Mouse (Mus musculus): ENCODE data around the gene Ptges3l. TPM values are rescaled to one million over a fixed set of nuclear protein-coding genes. Genes with fewer than 3 reads are reported as not detected.
"Not testable (repeated sequence)": the region's sequence is repeated elsewhere in the genome, so short reads cannot be mapped to it uniquely, and the experiment has no call there.

Gene Ptges3l
- polyA plus RNA-seq, 1 experiment from 2014 or later, result 83.6 TPM

GRCm38 (mm10) chr11:101449596-101449995 is 24.5 kb upstream of the Ptges3l start:
- ATAC-seq (replicated peaks; ENCODE audit: extremely low read depth, insufficient read depth, low FRiP score); H3K4me2 ChIP-seq (ENCODE audit: low read depth, low read length): not testable (repeated sequence)
- WGBS, result 81% methylated on average over 4 of the region's 4 CpGs

DNA sequence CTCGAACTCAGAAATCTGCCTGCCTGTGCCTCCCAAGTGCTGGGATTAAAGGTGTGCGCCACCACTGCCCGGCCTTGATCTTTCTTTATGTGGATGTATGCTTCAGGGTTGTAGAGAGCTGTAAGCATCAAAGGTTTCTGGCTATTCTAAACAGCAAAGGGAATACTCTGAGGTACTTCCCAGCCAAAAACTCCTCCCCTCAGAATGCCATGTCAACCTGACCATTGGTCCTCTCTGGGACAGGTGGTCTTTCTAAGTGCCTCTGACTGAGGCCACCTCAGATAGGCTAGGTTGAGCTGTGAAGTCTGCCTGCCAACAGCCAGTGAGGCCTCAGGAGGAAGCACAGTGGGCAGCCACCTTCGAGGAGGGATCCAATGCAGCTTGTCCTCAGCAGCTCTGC is 23.8 kb upstream of the Ptges3l start:
- 69% methylated on average over 4 of the region's 4 CpGs for WGBS
- no peak; the same call in 1 of the 2 replicates for ATAC-seq (replicated peaks; ENCODE audit: extremely low read depth, insufficient read depth, low FRiP score)

More at GRCm38 (mm10) chr11:101449596-101449995, 24.5 kb upstream of the Ptges3l start:
- H3K9me3 ChIP-seq (replicated peaks; ENCODE audit: control insufficient read depth, low read length); H3K9ac ChIP-seq (ENCODE audit: low read length); H3K27me3 ChIP-seq (ENCODE audit: control insufficient read depth, insufficient read depth, low read length); H3K4me1 ChIP-seq (ENCODE audit: control insufficient read depth, insufficient read depth, low read length); H3K36me3 ChIP-seq (ENCODE audit: control insufficient read depth, insufficient read depth); H3K27ac ChIP-seq (ENCODE audit: low read length); H3K4me3 ChIP-seq (ENCODE audit: low read length): not testable (repeated sequence)

GRCm38 (mm10) chr11:101448274-101448746 is 23.2 kb upstream of the Ptges3l start, which contains the start of gene Ifi35:
Ifi35 (plus strand) TSS chr11:101448407.
- Histone ChIP-seq H3K27ac (ENCODE audit: low read length) (peak within 1 kb of the TSS; percentile 87), H3K36me3 (ENCODE audit: control insufficient read depth, insufficient read depth) (peaks cover 20% of the 10 kb centered on the region), H3K4me3 (ENCODE audit: low read length) (peak within 1 kb of the TSS; percentile 62), H3K27me3 (ENCODE audit: control insufficient read depth, insufficient read depth, low read length) (no peaks in the 10 kb centered on the region), H3K4me2 (ENCODE audit: low read depth, low read length) (peak within 1 kb of the TSS; percentile 56), H3K4me1 (ENCODE audit: control insufficient read depth, insufficient read depth, low read length) (peaks cover 8% of the 10 kb centered on the region), H3K9ac (ENCODE audit: low read length) (peak within 1 kb of the TSS; percentile 59), H3K9me3 (replicated peaks; ENCODE audit: control insufficient read depth, low read length) (no peaks in the 10 kb centered on the region)
- ATAC-seq (replicated peaks; ENCODE audit: extremely low read depth, insufficient read depth, low FRiP score), result peak; percentile 84
- 14% methylated on average over 10 of the region's 10 CpGs for WGBS

More for the DNA sequence above, 23.8 kb upstream of the Ptges3l start:
- Histone ChIP-seq H3K9me3 (replicated peaks; ENCODE audit: control insufficient read depth, low read length) (no peaks in the 10 kb centered on the region), H3K27me3 (ENCODE audit: control insufficient read depth, insufficient read depth, low read length) (no peaks in the 10 kb centered on the region), H3K4me1 (ENCODE audit: control insufficient read depth, insufficient read depth, low read length) (peaks cover 4% of the 10 kb centered on the region; the same call in 1 of the 2 replicates), H3K36me3 (ENCODE audit: control insufficient read depth, insufficient read depth) (peaks cover 14% of the 10 kb centered on the region), H3K27ac (ENCODE audit: low read length) (peak overlapping the region; percentile 87), H3K4me3 (ENCODE audit: low read length) (peak overlapping the region; percentile 62), H3K4me2 (ENCODE audit: low read depth, low read length) (peak overlapping the region; percentile 56), H3K9ac (ENCODE audit: low read length) (peak overlapping the region; percentile 59)

DNA sequence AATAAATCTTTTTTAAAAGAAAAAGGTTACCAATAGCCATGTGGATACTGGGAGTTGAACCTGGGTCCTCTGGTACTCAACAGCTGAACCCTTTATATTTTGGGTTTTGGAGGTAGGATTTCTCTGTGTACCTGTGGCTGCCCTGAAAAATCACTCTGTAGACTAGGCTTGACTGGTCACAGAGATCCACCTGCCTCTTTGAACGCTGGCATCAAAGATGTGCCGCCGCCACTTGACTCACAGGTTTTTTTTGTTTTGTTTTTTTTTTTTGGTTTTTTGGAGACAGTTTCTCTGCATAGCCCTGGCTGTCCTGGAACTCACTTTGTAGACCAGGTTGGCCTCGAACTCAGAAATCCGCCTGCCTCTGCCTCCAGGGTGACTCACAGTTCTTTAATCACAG is 22.7 kb upstream of the Ptges3l start:
- no peaks in the 10 kb centered on the region for H3K27me3 ChIP-seq (ENCODE audit: control insufficient read depth, insufficient read depth, low read length)
- no peak for ATAC-seq (replicated peaks; ENCODE audit: extremely low read depth, insufficient read depth, low FRiP score)
- H3K9me3 ChIP-seq (replicated peaks; ENCODE audit: control insufficient read depth, low read length), result no peaks in the 10 kb centered on the region
- H3K4me2 ChIP-seq (ENCODE audit: low read depth, low read length), result peak overlapping the region; percentile 56
- H3K9ac ChIP-seq (ENCODE audit: low read length), result peak overlapping the region; percentile 59
- H3K27ac ChIP-seq (ENCODE audit: low read length), result peak overlapping the region; percentile 87
- peaks cover 20% of the 10 kb centered on the region for H3K36me3 ChIP-seq (ENCODE audit: control insufficient read depth, insufficient read depth)
- peaks cover 12% of the 10 kb centered on the region for H3K4me1 ChIP-seq (ENCODE audit: control insufficient read depth, insufficient read depth, low read length)
- H3K4me3 ChIP-seq (ENCODE audit: low read length), result peak overlapping the region; percentile 62
- WGBS, result 79% methylated on average over 5 of the region's 5 CpGs

GRCm38 (mm10) chr11:101446860-101447259 is 21.7 kb upstream of the Ptges3l start:
- not testable (repeated sequence) for H3K27ac ChIP-seq (ENCODE audit: low read length); H3K27me3 ChIP-seq (ENCODE audit: control insufficient read depth, insufficient read depth, low read length); H3K9ac ChIP-seq (ENCODE audit: low read length); H3K4me2 ChIP-seq (ENCODE audit: low read depth, low read length); H3K4me1 ChIP-seq (ENCODE audit: control insufficient read depth, insufficient read depth, low read length); H3K9me3 ChIP-seq (replicated peaks; ENCODE audit: control insufficient read depth, low read length); H3K4me3 ChIP-seq (ENCODE audit: low read length); ATAC-seq (replicated peaks; ENCODE audit: extremely low read depth, insufficient read depth, low FRiP score)
- H3K36me3 ChIP-seq (ENCODE audit: control insufficient read depth, insufficient read depth), result peaks cover 20% of the 10 kb centered on the region
- WGBS, result 90% methylated on average over 8 of the region's 8 CpGs

DNA sequence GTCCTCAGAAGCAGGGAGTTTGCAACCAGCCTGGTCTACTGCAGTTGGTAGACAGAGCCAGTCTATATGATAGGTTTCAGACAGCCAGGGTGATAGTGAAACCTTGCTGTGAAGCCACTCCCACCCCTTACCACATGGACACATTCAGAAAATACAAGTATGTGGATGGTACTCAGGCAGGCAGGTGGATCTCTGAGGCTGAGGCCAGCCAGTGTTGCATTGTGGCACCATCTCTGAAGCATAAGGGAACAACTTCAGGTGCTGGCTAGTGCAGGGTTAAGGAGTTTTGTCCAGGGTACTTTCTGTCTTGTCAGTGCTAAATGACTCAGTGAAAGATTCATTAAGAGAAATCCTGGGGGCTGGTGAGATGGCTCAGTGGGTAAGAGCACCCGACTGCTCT is 21.2 kb upstream of the Ptges3l start:
- Histone ChIP-seq H3K4me2 (ENCODE audit: low read depth, low read length) (no peak overlapping the region), H3K27ac (ENCODE audit: low read length) (no peak overlapping the region), H3K9me3 (replicated peaks; ENCODE audit: control insufficient read depth, low read length) (no peaks in the 10 kb centered on the region), H3K36me3 (ENCODE audit: control insufficient read depth, insufficient read depth) (peaks cover 20% of the 10 kb centered on the region), H3K27me3 (ENCODE audit: control insufficient read depth, insufficient read depth, low read length) (no peaks in the 10 kb centered on the region), H3K9ac (ENCODE audit: low read length) (no peak overlapping the region), H3K4me3 (ENCODE audit: low read length) (no peak overlapping the region), H3K4me1 (ENCODE audit: control insufficient read depth, insufficient read depth, low read length) (peaks cover 10% of the 10 kb centered on the region)
- 81% methylated on average over 1 of the region's 1 CpGs for whole genome bisulfite sequencing
- no peak for ATAC-seq (replicated peaks; ENCODE audit: extremely low read depth, insufficient read depth, low FRiP score)

DNA sequence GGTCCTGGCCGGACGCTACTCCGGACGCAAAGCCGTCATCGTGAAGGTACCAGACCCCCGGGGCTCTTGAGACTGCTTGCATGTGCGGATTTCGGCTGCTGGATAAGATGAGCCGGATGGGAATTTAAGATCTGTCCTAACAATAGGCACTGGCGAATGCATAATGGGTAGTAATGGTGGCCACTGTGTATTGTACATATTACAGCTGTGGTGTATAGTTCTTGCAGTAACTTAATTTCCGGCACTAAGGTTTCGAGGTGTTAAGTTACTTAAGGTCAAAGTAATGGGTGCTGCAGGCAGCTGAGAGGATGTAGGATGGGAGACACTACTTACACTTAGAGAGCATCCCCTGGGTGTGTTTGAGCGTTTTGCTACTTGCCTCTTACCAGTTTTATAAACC is 17.6 kb upstream of the Ptges3l start:
- ATAC-seq (replicated peaks; ENCODE audit: extremely low read depth, insufficient read depth, low FRiP score), result no peak
- H3K4me2 ChIP-seq (ENCODE audit: low read depth, low read length), result peak overlapping the region; percentile 76
- under 1% methylated on average over 14 of the region's 14 CpGs for WGBS

GRCm38 (mm10) chr11:101442127-101442693 is 17.1 kb upstream of the Ptges3l start, which contains the start of gene Rpl27:
Rpl27 (plus strand) TSS chr11:101442298.
- under 1% methylated on average over 42 of the region's 42 CpGs for WGBS
- H3K4me2 ChIP-seq (ENCODE audit: low read depth, low read length), result peak within 1 kb of the TSS; percentile 76
- peaks cover 7% of the 10 kb centered on the region for H3K4me1 ChIP-seq (ENCODE audit: control insufficient read depth, insufficient read depth, low read length)
- H3K9ac ChIP-seq (ENCODE audit: low read length), result peak within 1 kb of the TSS; percentile 95
- H3K9me3 ChIP-seq (replicated peaks; ENCODE audit: control insufficient read depth, low read length), result no peaks in the 10 kb centered on the region
- ATAC-seq (replicated peaks; ENCODE audit: extremely low read depth, insufficient read depth, low FRiP score), result peak; percentile 99
- peak within 1 kb of the TSS; percentile 91 for H3K4me3 ChIP-seq (ENCODE audit: low read length)
- no peaks in the 10 kb centered on the region for H3K27me3 ChIP-seq (ENCODE audit: control insufficient read depth, insufficient read depth, low read length)
- peaks cover 20% of the 10 kb centered on the region for H3K36me3 ChIP-seq (ENCODE audit: control insufficient read depth, insufficient read depth)
- peak within 1 kb of the TSS; percentile 91 for H3K27ac ChIP-seq (ENCODE audit: low read length)

More for the DNA sequence above, 17.6 kb upstream of the Ptges3l start:
- H3K36me3 ChIP-seq (ENCODE audit: control insufficient read depth, insufficient read depth), result peaks cover 20% of the 10 kb centered on the region
- peak overlapping the region; percentile 95 for H3K9ac ChIP-seq (ENCODE audit: low read length)
- peak overlapping the region; percentile 91 for H3K4me3 ChIP-seq (ENCODE audit: low read length)
- H3K27me3 ChIP-seq (ENCODE audit: control insufficient read depth, insufficient read depth, low read length), result no peaks in the 10 kb centered on the region
- peak overlapping the region; percentile 91 for H3K27ac ChIP-seq (ENCODE audit: low read length)
- H3K4me1 ChIP-seq (ENCODE audit: control insufficient read depth, insufficient read depth, low read length), result peaks cover 7% of the 10 kb centered on the region
- H3K9me3 ChIP-seq (replicated peaks; ENCODE audit: control insufficient read depth, low read length), result no peaks in the 10 kb centered on the region

DNA sequence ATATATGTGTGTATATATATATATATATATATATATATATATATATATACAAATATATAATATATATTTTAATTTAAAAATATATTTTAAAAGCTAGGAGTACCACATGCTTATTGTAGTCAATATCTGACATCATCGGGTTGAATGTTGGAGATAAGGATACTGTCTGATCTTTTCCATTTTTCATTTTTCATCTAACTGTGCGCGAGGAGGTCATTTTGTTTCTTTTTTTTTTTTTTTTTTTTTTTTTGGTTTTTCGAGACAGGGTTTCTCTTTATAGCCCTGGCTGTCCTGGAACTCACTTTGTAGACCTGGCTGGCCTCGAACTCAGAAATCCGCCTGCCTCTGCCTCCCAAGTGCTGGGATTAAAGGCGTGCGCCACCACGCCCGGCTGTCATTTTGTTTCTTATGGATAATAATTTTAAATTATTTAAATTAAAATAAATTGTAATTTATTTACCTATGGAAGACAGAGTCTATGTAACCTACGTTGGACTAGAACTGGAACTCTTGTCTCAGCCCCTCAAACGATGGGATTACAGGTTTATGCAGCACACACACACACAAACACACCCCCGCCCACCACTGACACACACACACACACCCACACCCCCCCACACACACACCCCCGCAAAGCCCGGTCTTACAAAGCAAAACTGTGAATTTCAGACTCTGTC is 16.5 kb upstream of the Ptges3l start:
- WGBS, result 36% methylated on average over 14 of the region's 15 CpGs
- peak overlapping the region; percentile 43 for H3K4me3 ChIP-seq (ENCODE audit: low read length)
- H3K4me2 ChIP-seq (ENCODE audit: low read depth, low read length), result peak overlapping the region; percentile 65
- not testable (repeated sequence) for H3K9me3 ChIP-seq (replicated peaks; ENCODE audit: control insufficient read depth, low read length); H3K27ac ChIP-seq (ENCODE audit: low read length); H3K4me1 ChIP-seq (ENCODE audit: control insufficient read depth, insufficient read depth, low read length); ATAC-seq (replicated peaks; ENCODE audit: extremely low read depth, insufficient read depth, low FRiP score); H3K27me3 ChIP-seq (ENCODE audit: control insufficient read depth, insufficient read depth, low read length); H3K9ac ChIP-seq (ENCODE audit: low read length)
- peaks cover 20% of the 10 kb centered on the region for H3K36me3 ChIP-seq (ENCODE audit: control insufficient read depth, insufficient read depth)

Data from heart, embryonic 16.5 days (tissue).